Mouse (Mus musculus): ENCODE results near the gene Canx. TPM values are rescaled to one million over a fixed set of nuclear protein-coding genes. Genes with fewer than 3 reads are reported as not detected.

Gene Canx
- total and polyA plus RNA-seq, 3 experiments: 575 to 627 (median 607) TPM

DNA sequence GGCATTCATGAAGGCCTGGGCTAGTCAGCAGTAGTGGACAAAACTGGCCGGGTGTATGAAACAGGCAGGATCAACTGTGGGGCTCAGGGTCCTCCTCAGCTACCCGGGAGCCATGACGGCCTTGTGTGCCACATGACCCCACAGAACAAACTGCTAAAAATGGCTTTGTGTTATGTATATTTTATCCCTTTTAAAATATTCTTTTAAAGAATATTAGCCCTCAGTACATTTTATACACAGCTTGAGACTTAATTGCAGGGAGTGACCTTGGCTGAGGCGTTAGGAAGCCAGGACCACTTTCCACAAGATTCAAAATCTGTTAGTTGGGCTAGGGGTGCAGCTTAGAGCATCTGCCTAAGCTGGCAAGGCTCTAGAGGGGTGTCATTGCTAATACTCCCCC, 45.5 kb upstream of the Canx start:
- no peak for TF ChIP-seq KAT2A (IDR thresholded peaks at IDR 0.05; ENCODE audit: insufficient replicate concordance, low read length)
- TF ChIP-seq ZKSCAN1 (IDR thresholded peaks at IDR 0.05; ENCODE audit: borderline replicate concordance, low read depth, low read length): no peak
- no peak for TF ChIP-seq TCF12 (IDR thresholded peaks at IDR 0.05; ENCODE audit: low read depth, low read length)
- no peak for TF ChIP-seq POLR2A (IDR thresholded peaks at IDR 0.05; ENCODE audit: low read depth, low read length)
- no peak for TF ChIP-seq GABPA (IDR thresholded peaks at IDR 0.05; ENCODE audit: insufficient replicate concordance, low read depth, low read length)
- TF ChIP-seq E2F4 (IDR thresholded peaks at IDR 0.05; ENCODE audit: insufficient replicate concordance, low read depth, low read length): no peak
- TF ChIP-seq CHD1 (IDR thresholded peaks at IDR 0.05; ENCODE audit: low read depth, low read length): no peak
- TF ChIP-seq ETS1 (conservative IDR thresholded peaks at IDR 0.05; ENCODE audit: low read depth, low read length): no peak
- TF ChIP-seq RCOR1 (conservative IDR thresholded peaks at IDR 0.05; ENCODE audit: low read depth, low read length): no peak
- no peak for TF ChIP-seq CTCF (conservative IDR thresholded peaks at IDR 0.05 in 1 of 2, IDR thresholded peaks at IDR 0.05 in 1 of 2; ENCODE audit: low read depth in 2 of 2, low read length in 2 of 2)
- TF ChIP-seq ZNF384 (IDR thresholded peaks at IDR 0.05; ENCODE audit: low read depth, low read length): no peak
- TF ChIP-seq MEF2A (IDR thresholded peaks at IDR 0.05; ENCODE audit: borderline replicate concordance, low read depth, low read length): no peak
- Histone ChIP-seq H3K27ac (ENCODE audit: insufficient read depth, low read depth) (no peak overlapping the region), H3K4me1 (ENCODE audit: control insufficient read depth in 1 of 2, insufficient read depth in 2 of 2) (peaks cover 7 to 18% of the 10 kb centered on the region in 2 experiments), H3K4me2 (ENCODE audit: insufficient read depth, low read depth, poor library complexity, severe bottlenecking) (no peak overlapping the region), H3K79me2 (replicated peaks; ENCODE audit: control insufficient read depth, extremely low read depth, insufficient read depth, poor library complexity, severe bottlenecking) (no peaks in the 10 kb centered on the region), H3K9ac (ENCODE audit: insufficient read depth, low read depth) (no peak overlapping the region), H3K9me3 (replicated peaks; ENCODE audit: low read length) (no peaks in the 10 kb centered on the region), H3K36me3 (replicated peaks in 1 of 2; ENCODE audit: control insufficient read depth in 1 of 2, insufficient read depth in 1 of 2, low read length in 1 of 2) (no peaks in the 10 kb centered on the region), H3K27me3 (replicated peaks) (peaks cover 10% of the 10 kb centered on the region), H3K4me3 (replicated peaks in 1 of 3; ENCODE audit: low read depth in 2 of 3, low read length in 2 of 3, poor library complexity in 1 of 3) (no peak overlapping the region)
- no peak for DNase-seq (ENCODE audit: extremely low read depth)
- dilution Hi-C loops (cut with MboI; ENCODE audit: extremely low pct_ligation_motif_present, extremely low pct_unique_long_range_greater_than_20kb, low sequenced_read_pairs) (no loop called here), in situ Hi-C loops (cut with MboI; ENCODE audit: low pct_ligation_motif_present, low pct_unique_long_range_greater_than_20kb, low sequenced_read_pairs) (no loop called here)

DNA sequence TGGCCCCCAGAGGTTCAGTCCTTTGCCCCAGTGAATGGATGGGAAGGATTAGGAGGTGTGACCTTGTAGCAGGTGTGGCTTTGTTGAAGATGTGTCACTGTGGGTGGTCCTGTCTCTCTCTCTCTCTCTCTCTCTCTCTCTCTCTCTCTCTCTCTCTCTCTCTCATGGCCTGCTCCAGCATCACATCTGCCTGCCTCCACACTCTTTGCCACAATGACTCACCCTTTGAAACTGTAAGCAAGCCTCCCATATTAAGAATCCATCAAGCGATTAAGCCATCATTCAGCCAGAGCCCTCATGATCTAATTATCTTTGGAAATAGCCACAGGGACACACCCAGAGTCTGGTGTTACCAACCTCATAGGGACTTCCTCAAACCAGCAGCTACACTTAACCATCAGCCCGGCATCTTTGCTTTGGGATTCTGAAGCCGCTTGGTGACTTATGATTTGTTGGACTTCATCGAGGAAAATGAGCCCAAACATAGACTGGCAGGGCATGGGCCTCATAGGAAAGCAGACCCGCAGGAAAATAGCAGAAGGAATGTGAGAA, 44.0 kb upstream of the Canx start:
- TF ChIP-seq IRF4 (IDR thresholded peaks at IDR 0.05; ENCODE audit: low read depth, low read length): no peak
- no peak for TF ChIP-seq ETS1 (conservative IDR thresholded peaks at IDR 0.05; ENCODE audit: low read depth, low read length)
- TF ChIP-seq SMC3 (IDR thresholded peaks at IDR 0.05; ENCODE audit: low read depth, low read length): no peak
- TF ChIP-seq NRF1 (IDR thresholded peaks at IDR 0.05; ENCODE audit: low read depth, low read length): no peak
- TF ChIP-seq CHD1 (IDR thresholded peaks at IDR 0.05; ENCODE audit: low read depth, low read length): no peak
- TF ChIP-seq POLR2AphosphoS2 (IDR thresholded peaks at IDR 0.05; ENCODE audit: low read depth, low read length): no peak
- no peak for TF ChIP-seq UBTF (IDR thresholded peaks at IDR 0.05; ENCODE audit: low read depth, low read length)
- no peak for TF ChIP-seq ZNF384 (IDR thresholded peaks at IDR 0.05; ENCODE audit: low read depth, low read length)
- no peak for TF ChIP-seq MYC (IDR thresholded peaks at IDR 0.05; ENCODE audit: low read depth, low read length)
- TF ChIP-seq USF2 (conservative IDR thresholded peaks at IDR 0.05; ENCODE audit: low read depth, low read length): no peak
- TF ChIP-seq MAZ (IDR thresholded peaks at IDR 0.05; ENCODE audit: low read depth, low read length): no peak
- TF ChIP-seq PAX5 (IDR thresholded peaks at IDR 0.05; ENCODE audit: low read length): no peak
- TF ChIP-seq TBP (conservative IDR thresholded peaks at IDR 0.05; ENCODE audit: low read depth, low read length): no peak
- no peak for TF ChIP-seq GABPA (IDR thresholded peaks at IDR 0.05; ENCODE audit: insufficient replicate concordance, low read depth, low read length)
- no peak for TF ChIP-seq EP300 (IDR thresholded peaks at IDR 0.05; ENCODE audit: low read length)
- TF ChIP-seq ZC3H11A (IDR thresholded peaks at IDR 0.05; ENCODE audit: low read depth, low read length): no peak
- no peak for TF ChIP-seq MAX (IDR thresholded peaks at IDR 0.05; ENCODE audit: low read length)
- TF ChIP-seq ELF1 (IDR thresholded peaks at IDR 0.05; ENCODE audit: low read depth, low read length): no peak
- no peak overlapping the region for H3K4me2 ChIP-seq (ENCODE audit: insufficient read depth, low read depth, poor library complexity, severe bottlenecking)
- no peaks in the 10 kb centered on the region for H3K36me3 ChIP-seq (replicated peaks in 1 of 2; ENCODE audit: control insufficient read depth in 1 of 2, insufficient read depth in 1 of 2, low read length in 1 of 2)
- no peak overlapping the region for H3K4me3 ChIP-seq (replicated peaks in 1 of 3; ENCODE audit: low read depth in 2 of 3, low read length in 2 of 3, poor library complexity in 1 of 3)
- in situ Hi-C loops (cut with MboI; ENCODE audit: low pct_ligation_motif_present, low pct_unique_long_range_greater_than_20kb, low sequenced_read_pairs) (loop anchor here (10.0 kb wide), 2 partner anchors 145 to 235 kb away; partner anchors contain the start of gene Tbc1d9b), dilution Hi-C loops (cut with MboI; ENCODE audit: extremely low pct_ligation_motif_present, extremely low pct_unique_long_range_greater_than_20kb, low sequenced_read_pairs) (no loop called here)
- H3K9me3 ChIP-seq (replicated peaks; ENCODE audit: low read length): no peaks in the 10 kb centered on the region
- peaks cover 7 to 8% of the 10 kb centered on the region in 2 experiments for H3K4me1 ChIP-seq (ENCODE audit: control insufficient read depth in 1 of 2, insufficient read depth in 2 of 2)
- H3K27ac ChIP-seq (ENCODE audit: insufficient read depth, low read depth): no peak overlapping the region
- H3K79me2 ChIP-seq (replicated peaks; ENCODE audit: control insufficient read depth, extremely low read depth, insufficient read depth, poor library complexity, severe bottlenecking): no peaks in the 10 kb centered on the region
- H3K27me3 ChIP-seq (replicated peaks): no peaks in the 10 kb centered on the region
- no peak for DNase-seq (ENCODE audit: extremely low read depth)
- H3K9ac ChIP-seq (ENCODE audit: insufficient read depth, low read depth): no peak overlapping the region

Measured in CH12.LX (cell line).